Mouse (Mus musculus) gastrocnemius, postnatal 14 days (tissue): ENCODE measurements around the gene Iqcn. TPM values are rescaled to one million over a fixed set of nuclear protein-coding genes. Genes with fewer than 3 reads are reported as not detected.

Experiments
- DNase-seq: peaks from one replicate; pipeline ENCODE4 v3.0.0; 2021; ENCODE audit warnings: mixed read lengths
- intact Hi-C: fragments of 180-260 bp; cut with DNase I; formaldehyde crosslinking; loops from one replicate; pipeline ENCODE4 v1.15.1; 2025; ENCODE audit warnings: low total_unique reads
- long read RNA-seq, 2 experiments: library from polyadenylated mRNA; stranded (forward); transcript quantifications; one replicate each; pipeline ENCODE4 v2.0.0; 2021
- total RNA-seq, 2 experiments: library from RNA; stranded (reverse); gene quantifications; 2 replicates each; pipeline ENCODE4 v1.2.3; 2021

The Iqcn gene
- under 1 TPM in 1 of 2 experiments, not detected in 1; 0.04 TPM for total RNA-seq
- long read RNA-seq, experiment 1: 0 reads
- long read RNA-seq, experiment 2: 0 reads

GRCm38 (mm10) chr8:70703287-70703686 lies at the start of gene Iqcn:
Gene Iqcn, plus strand, starts transcription at chr8:70703457.
- DNase-seq: no peak
- intact Hi-C loops: loop anchor here (5.0 to 10.0 kb wide), 2 partner anchors 36 to 78 kb away; no protein-coding TSS in a partner anchor

GRCm38 (mm10) chr8:70654121-70654520 lies 49.1 kb upstream of the Iqcn start:
- intact Hi-C loops: no loop called here
- DNase-seq: no peak

- intact Hi-C loops: no loop called here
- DNase-seq: no peak
These were observed 47.8 kb upstream of the Iqcn start for GRCm38 (mm10) chr8:70655469-70655868.

GRCm38 (mm10) chr8:70656193-70656790 lies 47.0 kb upstream of the Iqcn start:
- no peak for DNase-seq
- intact Hi-C loops: no loop called here

GRCm38 (mm10) chr8:70657214-70657613 lies 46.0 kb upstream of the Iqcn start:
- intact Hi-C loops: no loop called here

GRCm38 (mm10) chr8:70657739-70658138 lies 45.5 kb upstream of the Iqcn start:
- intact Hi-C loops: no loop called here
- no peak for DNase-seq

More at GRCm38 (mm10) chr8:70657214-70657613, 46.0 kb upstream of the Iqcn start:
- no peak for DNase-seq

- intact Hi-C loops: no loop called here
- DNase-seq: no peak
These were observed 44.2 kb upstream of the Iqcn start for GRCm38 (mm10) chr8:70658897-70659603.

GRCm38 (mm10) chr8:70659604-70660272 lies 43.5 kb upstream of the Iqcn start:
- DNase-seq: peak; percentile 93
- intact Hi-C loops: loop anchor here (5.0 kb wide), 1 partner anchor 42 kb away; the partner anchor contains the start of gene Lrrc25

GRCm38 (mm10) chr8:70660273-70660725 lies 43.0 kb upstream of the Iqcn start, which contains the start of gene Pgpep1:
Gene Pgpep1, minus strand, starts transcription at chr8:70660388.
- no peak for DNase-seq
- intact Hi-C loops: loop anchor here (5.0 kb wide), 1 partner anchor 43 kb away; the partner anchor contains the start of gene Lrrc25

GRCm38 (mm10) chr8:70663691-70664090 lies 39.6 kb upstream of the Iqcn start:
- no peak for DNase-seq
- intact Hi-C loops: loop anchor here (5.0 kb wide), 1 partner anchor 46 kb away; the partner anchor contains the start of gene Lrrc25

GRCm38 (mm10) chr8:70664631-70665030 lies 38.6 kb upstream of the Iqcn start:
- DNase-seq: no peak
- intact Hi-C loops: loop anchor here (5.0 kb wide), 2 partner anchors 38 to 47 kb away; partner anchors contain the start of genes Iqcn and Lrrc25

GRCm38 (mm10) chr8:70665599-70665998 lies 37.7 kb upstream of the Iqcn start:
- intact Hi-C loops: loop anchor here (5.0 kb wide), 1 partner anchor 37 kb away; the partner anchor contains the start of gene Iqcn

GRCm38 (mm10) chr8:70667071-70667470 lies 36.2 kb upstream of the Iqcn start:
- intact Hi-C loops: loop anchor here (5.0 kb wide), 1 partner anchor 35 kb away; the partner anchor contains the start of gene Iqcn
- DNase-seq: peak; percentile 72

More at GRCm38 (mm10) chr8:70665599-70665998, 37.7 kb upstream of the Iqcn start:
- no peak for DNase-seq

GRCm38 (mm10) chr8:70671615-70672324 lies 31.5 kb upstream of the Iqcn start:
- intact Hi-C loops: no loop called here
- peak; percentile 79 for DNase-seq

GRCm38 (mm10) chr8:70672325-70673078 lies 30.8 kb upstream of the Iqcn start:
- intact Hi-C loops: no loop called here
- DNase-seq: no peak

GRCm38 (mm10) chr8:70673079-70673856 lies 30.0 kb upstream of the Iqcn start, which contains the start of gene Lsm4:
Gene Lsm4, plus strand, starts transcription at chr8:70673248.
- intact Hi-C loops: no loop called here
- DNase-seq: peak; percentile 95

- DNase-seq: no peak
- intact Hi-C loops: no loop called here
These were observed 29.1 kb upstream of the Iqcn start for GRCm38 (mm10) chr8:70674109-70674508.

GRCm38 (mm10) chr8:70674716-70675115 lies 28.5 kb upstream of the Iqcn start:
- no peak for DNase-seq
- intact Hi-C loops: no loop called here
